Mouse (Mus musculus) ES-Bruce4 (cell line): ENCODE results near the gene Eif4ebp2.

Experiments used
- CTCF ChIP-seq: IDR thresholded peaks from one replicate; pipeline ENCODE4 v1.8.1; 2011; ENCODE audit warnings: low read depth, low read length
- EP300 ChIP-seq: IDR thresholded peaks from 2 replicates; pipeline ENCODE4 v1.6.1; 2011; ENCODE audit warnings: low read depth, low read length; ENCODE audit not compliant: insufficient read depth
- POLR2A ChIP-seq: IDR thresholded peaks from one replicate; pipeline ENCODE4 v1.8.1; 2011; ENCODE audit warnings: low read length; ENCODE audit not compliant: insufficient read depth

DNA sequence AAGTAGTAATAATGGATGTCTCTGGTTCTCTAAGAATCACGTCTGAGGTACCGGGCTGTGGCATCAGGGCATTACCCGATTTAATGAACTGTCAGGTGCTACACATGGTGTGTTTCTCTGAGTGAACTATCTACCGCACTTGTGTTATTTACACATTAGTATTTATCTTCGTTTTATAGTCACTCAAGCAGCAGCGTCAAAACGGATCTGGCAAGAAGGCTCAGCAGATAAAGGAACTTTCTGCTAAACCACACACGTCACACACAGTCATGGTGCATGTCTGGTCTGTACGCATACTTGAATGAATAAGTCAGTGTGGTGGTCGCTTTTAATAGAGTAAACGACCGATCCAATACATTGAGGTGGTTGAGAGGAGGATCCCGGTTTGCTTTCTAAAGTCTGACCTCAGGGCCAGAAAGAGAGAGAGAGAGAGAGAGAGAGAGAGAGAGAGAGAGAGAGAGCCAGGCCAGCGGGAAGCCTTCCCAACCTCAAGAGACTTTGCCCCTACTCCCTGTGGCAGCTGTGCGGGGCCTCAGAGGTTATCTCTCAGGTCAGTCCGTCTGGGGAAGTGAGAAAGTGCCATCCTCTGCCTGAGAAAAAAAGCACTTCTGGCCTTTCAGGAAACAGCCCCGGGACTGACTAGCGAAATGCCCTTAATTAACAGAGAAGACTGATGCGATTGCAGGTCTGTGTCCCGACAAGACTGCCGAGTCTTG lies 39.4 kb downstream of the Eif4ebp2 start:
- TF ChIP-seq EP300 (no peak), POLR2A (no peak), CTCF (no peak)
